Mouse (Mus musculus) adrenal gland (tissue): ENCODE data around the gene Hormad2.

ENCODE experiments used
- intact Hi-C: fragments of 180-260 bp; cut with DNase I; formaldehyde crosslinking; loops from one replicate; pipeline ENCODE4 v1.15.1; 2025

Hormad2 gene

DNA sequence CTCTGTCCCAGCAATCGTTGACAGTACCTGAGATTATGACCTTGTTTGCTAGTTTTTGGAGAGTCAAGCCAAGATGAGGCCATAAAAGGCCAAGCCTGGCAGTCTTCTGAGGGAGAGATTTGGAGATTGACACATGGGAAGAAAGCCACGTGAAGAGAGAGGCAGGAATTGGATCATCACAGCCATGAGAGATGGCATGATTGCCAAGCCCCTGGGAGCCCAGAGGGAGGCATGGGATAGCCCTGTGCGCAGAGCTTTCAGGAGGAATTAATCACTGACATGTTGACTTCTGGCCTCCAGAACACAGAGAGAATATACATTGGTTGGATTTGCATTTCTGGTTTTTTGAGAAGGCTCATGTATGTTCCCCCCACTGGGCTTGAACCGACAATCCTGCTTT lies 136.7 kb downstream of the Hormad2 start:
- intact Hi-C loops: no loop called here

DNA sequence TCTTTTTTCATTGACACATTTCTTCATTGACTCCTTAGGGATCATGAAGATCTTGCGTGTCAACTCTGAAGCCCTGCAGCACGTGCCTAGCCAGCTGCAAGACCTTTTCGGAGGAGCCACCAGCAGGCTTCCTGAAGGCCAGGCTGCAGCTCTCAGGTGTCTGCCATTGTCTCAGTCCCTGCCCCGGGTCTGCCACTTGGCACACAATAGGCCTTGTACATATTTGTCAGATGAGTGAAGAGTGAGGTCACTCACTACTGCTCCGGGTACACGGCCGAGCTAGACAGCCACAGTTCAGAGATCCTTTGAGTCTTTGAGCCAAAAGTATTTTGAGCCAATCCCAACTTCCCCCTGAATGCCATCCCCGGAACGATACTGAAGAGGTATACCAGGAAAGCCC lies 137.9 kb downstream of the Hormad2 start:
- intact Hi-C loops: no loop called here

DNA sequence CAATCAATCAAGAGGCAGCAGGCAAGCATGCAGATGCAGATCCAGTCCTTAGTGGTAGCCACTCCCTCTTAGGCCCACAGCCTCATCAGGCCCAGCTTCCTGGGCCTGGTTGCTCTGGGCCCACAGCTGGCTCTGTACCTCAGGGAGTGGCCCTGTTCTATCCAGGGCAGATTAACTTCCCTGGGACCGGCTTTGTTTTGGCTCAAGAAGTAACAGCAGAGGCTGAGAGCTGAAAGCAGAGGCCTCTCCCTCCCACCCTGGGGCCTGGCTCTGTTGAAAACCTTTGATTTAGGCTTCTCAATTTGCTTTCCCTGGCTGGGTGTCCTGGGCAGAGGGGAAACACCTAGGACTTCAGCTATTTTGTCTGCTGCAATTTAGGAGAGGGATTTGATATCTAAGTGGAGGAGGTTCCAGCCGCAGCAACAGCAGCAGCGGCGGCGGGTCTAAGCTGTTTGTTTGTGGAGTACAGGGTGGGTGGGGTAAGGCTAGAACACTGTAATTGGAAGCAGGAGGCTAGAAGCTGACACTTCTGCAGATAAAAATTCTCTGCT lies 138.5 kb downstream of the Hormad2 start:
- intact Hi-C loops: no loop called here

DNA sequence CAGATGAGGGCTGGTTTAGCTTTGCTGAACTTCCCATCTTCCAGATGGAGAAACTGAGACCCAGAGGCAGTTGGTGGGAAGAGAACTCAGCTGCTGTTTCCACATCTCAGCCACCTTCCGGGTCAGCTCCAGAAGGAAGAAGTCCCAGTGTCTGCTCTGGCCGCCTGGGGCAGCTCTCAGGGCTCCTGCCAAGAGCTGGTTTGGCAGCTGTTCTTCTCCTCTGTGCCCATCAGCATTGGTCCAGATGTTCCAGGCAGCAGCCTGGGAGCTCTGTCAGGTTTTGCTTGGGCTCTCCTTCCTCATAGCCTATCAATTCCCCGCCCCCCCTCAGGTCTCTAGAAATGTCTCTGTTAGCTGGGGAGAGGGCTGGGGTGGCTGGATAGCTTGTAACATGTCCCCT lies 140.2 kb downstream of the Hormad2 start:
- intact Hi-C loops: no loop called here

DNA sequence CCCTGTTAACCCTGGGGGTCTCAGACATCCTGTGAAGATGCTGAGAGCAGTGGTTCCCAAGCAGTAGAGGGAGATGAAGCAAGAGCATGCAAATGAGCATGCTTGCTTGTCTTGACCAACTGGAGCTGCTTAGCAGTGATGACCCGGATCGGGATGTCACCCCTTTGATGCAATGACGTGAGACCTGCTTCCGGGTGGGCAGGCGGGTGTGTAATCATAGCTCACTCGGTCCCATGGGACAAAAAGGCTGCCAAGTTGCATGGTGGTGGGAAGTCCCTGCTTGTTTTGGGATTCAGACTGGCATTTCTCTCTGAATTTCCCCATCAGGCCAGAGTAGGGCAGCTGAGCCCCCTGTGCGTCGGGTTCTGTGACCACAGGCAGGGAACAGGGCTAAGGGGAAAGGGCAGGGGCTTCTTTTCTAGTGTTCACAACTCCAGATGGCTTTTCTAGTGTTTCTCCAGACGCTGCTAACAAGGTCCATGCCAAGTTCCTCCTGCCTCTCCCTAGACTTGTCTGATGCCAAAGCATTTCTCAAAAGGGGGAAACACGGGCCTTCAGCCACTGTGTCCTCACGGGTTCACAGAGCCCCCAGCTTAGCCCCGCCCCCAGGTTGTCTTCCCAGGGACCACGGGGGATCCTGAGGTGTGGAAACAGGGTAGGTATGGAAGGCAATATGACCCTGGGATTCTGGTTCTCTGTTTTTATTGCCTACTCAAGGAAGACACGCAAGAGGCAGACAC lies 141.0 kb downstream of the Hormad2 start:
- intact Hi-C loops: no loop called here

DNA sequence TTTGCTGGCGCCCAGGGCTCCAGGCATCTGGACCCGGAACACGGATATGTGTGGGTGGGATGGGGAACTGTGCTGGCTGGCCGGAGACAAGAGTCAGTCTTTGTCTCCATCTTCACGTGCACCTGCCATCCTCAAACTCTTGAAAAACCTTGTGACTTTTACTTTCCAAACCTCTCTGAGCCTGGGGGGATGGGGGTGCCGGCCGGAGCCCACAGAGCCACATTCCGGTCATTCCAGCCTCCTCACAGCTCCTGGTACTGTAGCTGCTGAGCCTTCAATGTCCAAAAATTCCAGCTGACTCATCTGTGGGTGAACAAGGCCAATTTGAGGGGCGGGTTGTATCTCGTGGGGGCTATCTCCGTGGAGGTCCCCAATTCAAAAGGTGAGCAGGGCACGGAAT lies 141.7 kb downstream of the Hormad2 start:
- intact Hi-C loops: no loop called here

DNA sequence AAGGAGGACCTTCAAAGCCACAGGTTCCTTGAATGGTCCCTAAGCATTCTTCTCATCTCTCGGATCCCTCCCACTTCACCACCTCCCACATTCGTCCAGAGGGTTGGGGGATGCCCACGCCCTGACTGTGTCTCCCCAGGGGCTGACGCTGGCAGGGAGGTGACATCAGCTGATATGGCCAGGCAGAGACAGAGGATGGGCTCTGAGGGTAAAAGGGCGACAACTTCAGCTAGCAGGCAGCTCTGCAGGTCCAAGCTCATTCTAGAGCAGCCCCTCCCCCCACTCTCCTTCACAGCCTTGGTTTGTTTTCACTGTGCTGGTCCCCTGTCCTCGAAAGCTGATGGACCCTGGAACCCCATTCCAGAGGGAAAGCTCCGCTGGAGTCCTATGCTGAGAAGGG lies 142.3 kb downstream of the Hormad2 start:
- intact Hi-C loops: no loop called here

DNA sequence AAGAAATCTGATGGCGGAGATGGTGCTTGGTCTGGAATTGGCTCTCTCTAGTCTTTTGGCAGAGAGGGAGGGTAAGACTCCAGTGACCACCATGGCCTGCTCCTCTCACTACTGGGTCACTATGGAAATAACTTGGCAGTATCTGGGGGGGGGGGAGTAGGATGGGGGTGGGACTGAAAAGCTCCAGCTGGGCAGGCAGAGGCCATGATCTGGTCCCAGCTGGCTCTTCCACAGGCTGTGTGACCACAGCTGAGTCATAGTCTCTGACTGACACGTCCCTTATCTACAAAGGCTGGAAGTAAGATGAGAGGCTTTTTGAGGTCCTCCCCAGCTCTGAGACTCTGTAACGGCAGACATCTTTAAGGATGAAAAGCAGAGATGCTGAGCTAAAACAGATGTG lies 143.2 kb downstream of the Hormad2 start:
- intact Hi-C loops: no loop called here

DNA sequence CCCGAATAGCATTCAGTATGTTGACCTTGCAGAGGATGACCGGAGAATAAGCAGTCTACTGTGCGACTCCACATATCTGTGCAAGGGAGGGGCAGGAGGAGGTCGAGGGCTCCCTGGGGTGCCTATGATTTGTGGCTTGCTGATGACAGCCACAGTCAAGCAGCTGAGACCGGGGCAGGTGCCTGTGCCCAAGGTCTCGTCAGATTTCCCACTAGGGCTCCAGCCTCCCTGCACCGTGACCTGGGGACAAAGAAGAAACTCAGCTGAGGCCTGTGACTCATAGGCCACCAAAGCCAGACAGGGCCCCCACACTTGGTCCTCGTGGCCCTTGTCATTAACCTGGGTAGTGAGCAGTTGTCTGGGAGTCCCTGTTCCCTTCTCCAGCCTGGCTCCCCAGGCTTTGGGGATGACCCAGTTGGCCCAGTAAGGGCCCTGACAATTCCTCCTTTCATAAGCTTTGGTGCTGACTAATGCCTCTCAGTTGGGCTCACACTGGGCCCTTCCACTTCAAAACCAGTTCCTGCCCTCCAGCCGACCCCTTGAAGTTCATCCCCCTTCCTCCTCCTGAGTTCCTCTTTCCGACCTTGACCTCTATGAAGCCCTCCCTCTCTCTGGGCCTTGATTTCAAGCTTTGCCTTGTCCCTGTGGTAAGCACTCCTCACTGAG lies 144.2 kb downstream of the Hormad2 start:
- intact Hi-C loops: no loop called here
